Mouse (Mus musculus) liver, postnatal 0 days (tissue): ENCODE results near the gene Olfr313. TPM values are rescaled to one million over a fixed set of nuclear protein-coding genes. Genes with fewer than 3 reads are reported as not detected.

ENCODE experiments used
- ATAC-seq: fragments of 200-750 bp; cut with Nextera tagmentation; 2 replicates; pipeline ENCODE4 v1.8.0; 2017; ENCODE audit warnings: mild to moderate bottlenecking, moderate library complexity
- DNase-seq: peaks from one replicate; pipeline ENCODE4 v3.0.0-alpha.2; 2016
- H3K27ac ChIP-seq: fragments of 300-500 bp; sonication (generic); 2 replicates; pipeline ENCODE4 v1.5.1; 2014; ENCODE audit warnings: antibody characterized with exemption, moderate library complexity, mild to moderate bottlenecking, low read depth
- H3K27me3 ChIP-seq: fragments of 300-500 bp; sonication (generic); 2 replicates; pipeline ENCODE4 v1.6.1; 2014; ENCODE audit warnings: low read length, control low read depth, mixed read lengths; ENCODE audit not compliant: insufficient read depth
- H3K36me3 ChIP-seq: fragments of 300-500 bp; sonication (generic); replicated peaks from 2 replicates; pipeline ENCODE4 v1.6.1; 2014; ENCODE audit warnings: mild to moderate bottlenecking, control low read depth, low read length, moderate library complexity, mixed read lengths; ENCODE audit not compliant: insufficient read depth
- H3K4me1 ChIP-seq: fragments of 300-500 bp; sonication (generic); 2 replicates; pipeline ENCODE4 v1.6.1; 2014; ENCODE audit warnings: antibody characterized with exemption, mild to moderate bottlenecking, control low read depth; ENCODE audit not compliant: insufficient read depth
- H3K4me2 ChIP-seq: fragments of 300-500 bp; sonication (generic); 2 replicates; pipeline ENCODE4 v1.6.1; 2014; ENCODE audit warnings: low read depth, mild to moderate bottlenecking, low read length, moderate library complexity, mixed read lengths
- H3K4me3 ChIP-seq: fragments of 300-500 bp; sonication (generic); 2 replicates; pipeline ENCODE4 v1.5.1; 2014; ENCODE audit warnings: low read depth, low read length
- H3K9ac ChIP-seq: fragments of 300-500 bp; sonication (generic); replicated peaks from 2 replicates; pipeline ENCODE4 v1.6.1; 2014; ENCODE audit warnings: mild to moderate bottlenecking, moderate library complexity
- H3K9me3 ChIP-seq: fragments of 300-500 bp; sonication (generic); 2 replicates; pipeline ENCODE4 v1.6.1; 2016; ENCODE audit warnings: mild to moderate bottlenecking, control low read depth, low read length, mixed read lengths
- CTCF ChIP-seq: sonication (generic); IDR thresholded peaks from 2 replicates; pipeline ENCODE4 v1.5.1; 2016; ENCODE audit warnings: antibody characterized with exemption, low read depth
- EP300 ChIP-seq: IDR thresholded peaks from 2 replicates; pipeline ENCODE4 v1.6.1; 2016; ENCODE audit warnings: antibody characterized with exemption, low read depth, mild to moderate bottlenecking
- WGBS: fragments of 180-500 bp; shearing (Covaris S2); extraction: QIAGEN DNeasy Blood & Tissue Kit; methylation state at CpG from one replicate; pipeline ENCODE4 v1.1.7; 2014; ENCODE audit not compliant: insufficient replicate concordance; 5-methylcytosine and 5-hydroxymethylcytosine counted together
- polyA plus RNA-seq: library from polyadenylated mRNA; unstranded; fragments of >200 nt; fragmentation: Nextera tagmentation; extraction: Ambion mirVana; gene quantifications from 2 replicates; pipeline ENCODE4 v1.2.1, GENCODE M21; 2015

Olfr313 gene
- polyA plus RNA-seq, 1 experiment from 2014 or later = not detected

- ATAC-seq = peak; percentile 100
- peak within 1 kb of the TSS; percentile 79 for H3K9ac ChIP-seq
- no peaks in the 10 kb centered on the region for H3K9me3 ChIP-seq
- no peaks in the 10 kb centered on the region for H3K27me3 ChIP-seq
- peak within 1 kb of the TSS; percentile 70 for H3K4me3 ChIP-seq
- H3K27ac ChIP-seq = peak within 1 kb of the TSS; percentile 60
- WGBS = 0% methylated on average over 24 of the region's 24 CpGs
- TF ChIP-seq EP300 (peak; percentile 57; the same call in 1 of the 2 replicates), CTCF (no peak)
- peaks cover 4% of the 10 kb centered on the region; the same call in 1 of the 2 replicates for H3K36me3 ChIP-seq
- peaks cover 10% of the 10 kb centered on the region for H3K4me1 ChIP-seq
- peak within 1 kb of the TSS; percentile 88 for H3K4me2 ChIP-seq
- DNase-seq = peak; percentile 88
These were observed 32.2 kb downstream of the Olfr313 start, which contains the start of gene Gm12258 for GRCm38 (mm10) chr11:58846919-58847461. Gene Gm12258, plus strand, starts transcription at chr11:58847158.

GRCm38 (mm10) chr11:58847636-58848035, 32.8 kb downstream of the Olfr313 start:
- H3K9ac ChIP-seq = peak overlapping the region; percentile 79
- ATAC-seq (no peak), DNase-seq (no peak)
- peaks cover 10% of the 10 kb centered on the region for H3K4me1 ChIP-seq
- H3K27me3 ChIP-seq = no peaks in the 10 kb centered on the region
- H3K27ac ChIP-seq = peak overlapping the region; percentile 60; the same call in 1 of the 2 replicates
- peak overlapping the region; percentile 88 for H3K4me2 ChIP-seq
- peaks cover 7% of the 10 kb centered on the region; the same call in 1 of the 2 replicates for H3K36me3 ChIP-seq
- 20% methylated on average over 9 of the region's 9 CpGs for WGBS
- H3K9me3 ChIP-seq = no peaks in the 10 kb centered on the region
- TF ChIP-seq CTCF (no peak), EP300 (no peak)
- peak overlapping the region; percentile 70 for H3K4me3 ChIP-seq

DNA sequence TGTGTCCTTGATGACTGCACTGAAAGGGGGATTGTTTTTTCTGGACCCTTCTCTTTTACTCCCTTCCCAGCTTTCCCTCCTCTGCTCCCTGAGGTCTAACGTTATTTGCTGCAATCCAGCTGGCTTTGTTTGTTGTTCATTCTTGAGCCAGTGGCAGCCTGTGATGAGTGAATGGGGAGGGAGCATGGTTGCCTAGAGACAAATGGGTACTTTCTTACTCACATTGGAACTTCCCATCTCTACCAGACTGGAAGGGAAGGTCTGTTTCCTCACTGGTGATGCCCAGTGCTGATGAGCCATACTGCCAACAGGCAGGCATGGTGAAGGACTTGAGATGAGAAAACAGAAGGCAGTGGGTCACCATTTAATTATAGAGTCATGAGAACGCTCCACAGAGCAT, 34.9 kb downstream of the Olfr313 start:
- ATAC-seq (no peak), DNase-seq (no peak)
- Histone ChIP-seq H3K27ac (no peak overlapping the region), H3K4me2 (no peak overlapping the region), H3K27me3 (no peaks in the 10 kb centered on the region), H3K4me1 (peaks cover 10% of the 10 kb centered on the region), H3K36me3 (peaks cover 15% of the 10 kb centered on the region), H3K4me3 (no peak overlapping the region), H3K9ac (no peak overlapping the region), H3K9me3 (no peaks in the 10 kb centered on the region)
- WGBS = 70% methylated on average over 2 of the region's 2 CpGs
- no peak for TF ChIP-seq EP300

DNA sequence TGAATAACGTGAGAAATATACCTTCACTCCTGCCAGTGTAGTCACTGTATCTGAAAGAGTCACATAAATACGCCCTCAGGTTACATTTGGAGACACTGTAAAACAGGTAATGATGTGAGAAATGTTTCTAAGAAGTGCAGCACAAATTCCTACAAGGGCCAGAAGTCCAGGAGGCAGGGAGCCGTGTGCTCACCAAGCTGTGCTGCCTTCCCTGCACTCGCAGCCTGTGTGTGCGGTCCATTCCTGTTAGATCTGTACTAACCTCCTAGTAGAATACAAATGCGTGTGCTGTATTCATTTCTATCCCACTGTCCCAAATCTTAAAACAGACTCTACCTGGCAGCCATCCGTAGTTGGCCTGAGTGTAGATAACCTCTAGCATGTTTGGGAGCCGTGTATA, 45.9 kb downstream of the Olfr313 start:
- Histone ChIP-seq H3K4me2 (no peak overlapping the region), H3K9ac (no peak overlapping the region), H3K4me3 (no peak overlapping the region), H3K4me1 (no peaks in the 10 kb centered on the region), H3K36me3 (peaks cover 44% of the 10 kb centered on the region), H3K27ac (no peak overlapping the region), H3K27me3 (no peaks in the 10 kb centered on the region), H3K9me3 (peaks cover 21% of the 10 kb centered on the region)
- ATAC-seq = no peak
- 87% methylated on average over 8 of the region's 8 CpGs for WGBS
- no peak for TF ChIP-seq EP300
- TF ChIP-seq CTCF = no peak
- DNase-seq = no peak

- Histone ChIP-seq H3K4me2 (peak within 1 kb of the TSS; percentile 93), H3K27me3 (no peaks in the 10 kb centered on the region), H3K4me1 (peaks cover 8% of the 10 kb centered on the region), H3K9ac (peak within 1 kb of the TSS; percentile 77), H3K4me3 (peak within 1 kb of the TSS; percentile 87), H3K9me3 (no peaks in the 10 kb centered on the region), H3K36me3 (0 out of 2 replicates have a peak, but pooled peaks cover 7% of the 10 kb centered on the region), H3K27ac (peak within 1 kb of the TSS; percentile 75)
- TF ChIP-seq CTCF = peak; percentile 39
- TF ChIP-seq EP300 = no peak; the same call in 1 of the 2 replicates
- peak; percentile 95 for ATAC-seq
- WGBS = 3% methylated on average over 37 of the region's 37 CpGs
- DNase-seq = peak; percentile 87
These were observed 52.5 kb downstream of the Olfr313 start, which contains the start of gene 2810021J22Rik for GRCm38 (mm10) chr11:58867039-58867953. Gene 2810021J22Rik, plus strand, starts transcription at chr11:58867216.

- Histone ChIP-seq H3K4me3 (peak overlapping the region; percentile 87), H3K4me2 (peak overlapping the region; percentile 93), H3K27ac (no peak overlapping the region; the same call in 1 of the 2 replicates), H3K27me3 (no peaks in the 10 kb centered on the region), H3K9ac (peak overlapping the region; percentile 77; the same call in 1 of the 2 replicates), H3K36me3 (0 out of 2 replicates have a peak, but pooled peaks cover 7% of the 10 kb centered on the region), H3K9me3 (no peaks in the 10 kb centered on the region), H3K4me1 (peaks cover 8% of the 10 kb centered on the region)
- WGBS = 71% methylated on average over 6 of the region's 6 CpGs
- no peak for TF ChIP-seq EP300
- TF ChIP-seq CTCF = no peak
- DNase-seq (no peak), ATAC-seq (no peak)
These were observed 53.1 kb downstream of the Olfr313 start for GRCm38 (mm10) chr11:58867954-58868330.

Other genes with a start within 250 kb of the Olfr313 start
- not detected in 2 replicates for gene Olfr224, start 244.4 kb upstream of the Olfr313 start, polyA plus RNA-seq
- gene Olfr325, start 237.3 kb upstream of the Olfr313 start, polyA plus RNA-seq = not detected in 2 replicates
- not detected in 2 replicates for gene Olfr324, start 219.9 kb upstream of the Olfr313 start, polyA plus RNA-seq
- not detected in 2 replicates for gene 2210407C18Rik, start 198.9 kb upstream of the Olfr313 start, polyA plus RNA-seq
- not detected in 2 replicates for gene Olfr323, start 184.5 kb upstream of the Olfr313 start, polyA plus RNA-seq
- gene Trim58, start 174.5 kb upstream of the Olfr313 start, polyA plus RNA-seq = 5.8 and 5.9 TPM in 2 replicates
- gene Olfr322, start 156.2 kb upstream of the Olfr313 start, polyA plus RNA-seq = 0.06 TPM in 1 of 2 replicates, not detected in the other
- not detected in 2 replicates for gene Olfr320, start 133.9 kb upstream of the Olfr313 start, polyA plus RNA-seq
- gene Olfr319, start 115.8 kb upstream of the Olfr313 start, polyA plus RNA-seq = not detected in 2 replicates
- gene Olfr318, start 91.0 kb upstream of the Olfr313 start, polyA plus RNA-seq = not detected in 2 replicates
- not detected in 2 replicates for gene Olfr317, start 75.8 kb upstream of the Olfr313 start, polyA plus RNA-seq
- gene Olfr316, start 62.3 kb upstream of the Olfr313 start, polyA plus RNA-seq = not detected in 2 replicates
- gene Olfr315, start 41.8 kb upstream of the Olfr313 start, polyA plus RNA-seq = not detected in 2 replicates
- gene Olfr314, start 32.0 kb upstream of the Olfr313 start, polyA plus RNA-seq = not detected in 2 replicates
- 0.25 TPM in 1 of 2 replicates, not detected in the other for gene Fam183b, start 13.0 kb upstream of the Olfr313 start, polyA plus RNA-seq
- not detected in 2 replicates for gene Olfr312, start 14.2 kb downstream of the Olfr313 start, polyA plus RNA-seq
- not detected in 2 replicates for gene Olfr311, start 24.3 kb downstream of the Olfr313 start, polyA plus RNA-seq
- gene Gm12258, start 32.2 kb downstream of the Olfr313 start, polyA plus RNA-seq = 0.85 and 1.3 TPM in 2 replicates
- 0.94 and 1.6 TPM in 2 replicates for gene 2810021J22Rik, start 52.2 kb downstream of the Olfr313 start, polyA plus RNA-seq
- 2.8 and 3.1 TPM in 2 replicates for gene Zfp39, start 89.2 kb downstream of the Olfr313 start, polyA plus RNA-seq
- 7.9 and 9.9 TPM in 2 replicates for gene Btnl10, start 102.9 kb downstream of the Olfr313 start, polyA plus RNA-seq
- 85.3 and 96.0 TPM in 2 replicates for gene Rnf187, start 123.9 kb downstream of the Olfr313 start, polyA plus RNA-seq
- gene Hist3h2ba, start 133.9 kb downstream of the Olfr313 start, polyA plus RNA-seq = 4.9 and 10.0 TPM in 2 replicates
- 14.3 and 14.8 TPM in 2 replicates for gene Hist3h2a, start 139.7 kb downstream of the Olfr313 start, polyA plus RNA-seq
- 0.11 and 0.15 TPM in 2 replicates for gene Trim17, start 139.7 kb downstream of the Olfr313 start, polyA plus RNA-seq
- 8.8 and 8.9 TPM in 2 replicates for gene Trim11, start 163.1 kb downstream of the Olfr313 start, polyA plus RNA-seq